Mouse (Mus musculus) liver, embryonic 14.5 days (tissue): ENCODE data around the gene Pecr.

Source experiments
- CTCF ChIP-seq: IDR thresholded peaks from 2 replicates; pipeline ENCODE4 v1.5.1; 2016; ENCODE audit warnings: antibody characterized with exemption, low read depth, control low read depth
- EP300 ChIP-seq: IDR thresholded peaks from 2 replicates; pipeline ENCODE4 v1.6.1; 2016; ENCODE audit warnings: antibody characterized with exemption, low read depth

GRCm38 (mm10) chr1:72238016-72238580 is 46.0 kb downstream of the Pecr start:
- TF ChIP-seq CTCF: no peak
- TF ChIP-seq EP300: no peak
